Mouse (Mus musculus): ENCODE measurements around the gene Smoc2.

The Smoc2 gene

GRCm38 (mm10) chr17:14279177-14279965 lies at the start of gene Smoc2:
Smoc2 (plus strand) TSS chr17:14279506.
- no peak for DNase-seq (ENCODE audit: low read depth, low spot score)

- DNase-seq (ENCODE audit: low read depth, low spot score): no peak
Measured at GRCm38 (mm10) chr17:14230698-14231430, 48.4 kb upstream of the Smoc2 start.

GRCm38 (mm10) chr17:14232629-14233028 lies 46.7 kb upstream of the Smoc2 start:
- DNase-seq (ENCODE audit: low read depth, low spot score): peak; percentile 61

- DNase-seq (ENCODE audit: low read depth, low spot score): peak; percentile 10
Measured at GRCm38 (mm10) chr17:14233658-14234057, 45.6 kb upstream of the Smoc2 start.

- no peak for DNase-seq (ENCODE audit: low read depth, low spot score)
Measured at GRCm38 (mm10) chr17:14234774-14235389, 44.4 kb upstream of the Smoc2 start.

- DNase-seq (ENCODE audit: low read depth, low spot score): no peak
Measured at GRCm38 (mm10) chr17:14237134-14237533, 42.2 kb upstream of the Smoc2 start.

- DNase-seq (ENCODE audit: low read depth, low spot score): no peak
Measured at GRCm38 (mm10) chr17:14239960-14240359, 39.3 kb upstream of the Smoc2 start.

- DNase-seq (ENCODE audit: low read depth, low spot score): no peak
Measured at GRCm38 (mm10) chr17:14242634-14243033, 36.7 kb upstream of the Smoc2 start.

GRCm38 (mm10) chr17:14244195-14244965 lies 34.9 kb upstream of the Smoc2 start:
- no peak for DNase-seq (ENCODE audit: low read depth, low spot score)

GRCm38 (mm10) chr17:14246266-14246665 lies 33.0 kb upstream of the Smoc2 start:
- DNase-seq (ENCODE audit: low read depth, low spot score): no peak

- DNase-seq (ENCODE audit: low read depth, low spot score): no peak
Measured at GRCm38 (mm10) chr17:14247931-14248330, 31.4 kb upstream of the Smoc2 start.

- DNase-seq (ENCODE audit: low read depth, low spot score): no peak
Measured at GRCm38 (mm10) chr17:14249595-14249994, 29.7 kb upstream of the Smoc2 start.

GRCm38 (mm10) chr17:14250401-14250800 lies 28.9 kb upstream of the Smoc2 start:
- no peak for DNase-seq (ENCODE audit: low read depth, low spot score)

GRCm38 (mm10) chr17:14252456-14252855 lies 26.9 kb upstream of the Smoc2 start:
- no peak for DNase-seq (ENCODE audit: low read depth, low spot score)

- no peak for DNase-seq (ENCODE audit: low read depth, low spot score)
Measured at GRCm38 (mm10) chr17:14254616-14255015, 24.7 kb upstream of the Smoc2 start.

- no peak for DNase-seq (ENCODE audit: low read depth, low spot score)
Measured at GRCm38 (mm10) chr17:14257799-14258520, 21.3 kb upstream of the Smoc2 start.

GRCm38 (mm10) chr17:14258906-14259305 lies 20.4 kb upstream of the Smoc2 start:
- no peak for DNase-seq (ENCODE audit: low read depth, low spot score)

GRCm38 (mm10) chr17:14260966-14261365 lies 18.3 kb upstream of the Smoc2 start:
- no peak for DNase-seq (ENCODE audit: low read depth, low spot score)

GRCm38 (mm10) chr17:14262217-14262616 lies 17.1 kb upstream of the Smoc2 start:
- DNase-seq (ENCODE audit: low read depth, low spot score): no peak

- no peak for DNase-seq (ENCODE audit: low read depth, low spot score)
Measured at GRCm38 (mm10) chr17:14268001-14268400, 11.3 kb upstream of the Smoc2 start.

GRCm38 (mm10) chr17:14273386-14273785 lies 5.9 kb upstream of the Smoc2 start:
- no peak for DNase-seq (ENCODE audit: low read depth, low spot score)
